Mouse (Mus musculus) testis, adult 2 months (tissue): ENCODE data around the gene Ankrd33.

Source experiments
- CTCF ChIP-seq: fragments of 200-500 bp; IDR thresholded peaks from 2 replicates; pipeline ENCODE4 v1.5.1; 2012; ENCODE audit warnings: low read depth, mild to moderate bottlenecking, inconsistent platforms, low read length, moderate library complexity; ENCODE audit not compliant: control insufficient read depth, insufficient read depth, insufficient replicate concordance
- POLR2A ChIP-seq: fragments of 200-500 bp; IDR thresholded peaks from 2 replicates; pipeline ENCODE4 v1.6.1; 2012; ENCODE audit warnings: low read depth, mild to moderate bottlenecking, inconsistent platforms, low read length, moderate library complexity; ENCODE audit not compliant: control insufficient read depth

GRCm38 (mm10) chr15:101100996-101101395 is 14.6 kb upstream of the Ankrd33 start:
- TF ChIP-seq POLR2A (no peak), CTCF (no peak)
